26 mouse cellular contexts compared by ENCODE assay signal in the genomic region with DNA sequence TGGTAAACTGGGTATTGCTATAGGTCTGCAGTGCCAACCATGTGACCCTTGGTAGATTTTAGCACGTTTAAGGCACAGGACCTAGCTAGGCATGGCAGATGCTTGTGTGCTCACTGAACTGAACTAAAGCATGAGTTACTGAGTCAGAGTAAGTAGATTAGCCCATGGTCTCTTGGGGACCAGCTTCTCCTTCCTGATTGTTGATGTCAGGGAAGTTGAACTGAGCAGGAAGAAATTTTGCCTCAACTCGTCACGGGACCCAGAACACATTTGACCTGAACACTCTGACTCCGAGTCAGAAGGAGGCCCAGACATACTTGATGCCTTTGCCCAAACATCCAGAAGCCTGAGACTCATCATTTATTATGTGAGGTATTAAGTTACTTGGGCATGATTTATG.
"Had no signal": no experiment of that assay in that cellular context is flagged by ENCODE, and none has a peak within 500 bp of the region (broad histone marks: within the 10 kb centered on the region; RNA-seq: fewer than 3 reads in every experiment).

No protein-coding gene starts in this region.

- H3K4me2 ChIP-seq: heart, embryonic 11.5 days; heart, embryonic 13.5 days; heart, embryonic 15.5 days; hindbrain, embryonic 13.5 days; hindbrain, embryonic 15.5 days; kidney, embryonic 15.5 days; limb, embryonic 13.5 days; limb, embryonic 15.5 days; liver, embryonic 12.5 days had no signal

- H3K9me3 ChIP-seq: heart, embryonic 13.5 days; heart, embryonic 15.5 days; hindbrain, embryonic 13.5 days; hindbrain, embryonic 15.5 days; kidney, embryonic 15.5 days; limb, embryonic 13.5 days; limb, embryonic 15.5 days; liver, embryonic 12.5 days had no signal

- DNase-seq: gastrocnemius, postnatal 10 days; gastrocnemius, postnatal 25 days; heart, adult 11 months; heart, adult 2 months; heart, postnatal 14 days; heart, postnatal 36 days; kidney, adult 11 months; kidney, adult 2 months; kidney, adult 9 months; kidney, postnatal 14 days; kidney, postnatal 36 days; layer of hippocampus, adult 9-11 months; layer of hippocampus, postnatal 36 days; left cerebral cortex, postnatal 4 days had no signal

- H3K4me3 ChIP-seq: heart, adult 2 months; heart, embryonic 13.5 days; heart, embryonic 15.5 days; hindbrain, embryonic 13.5 days; hindbrain, embryonic 15.5 days; kidney, embryonic 15.5 days; limb, embryonic 13.5 days; limb, embryonic 15.5 days; liver, embryonic 12.5 days had no signal

- H3K9ac ChIP-seq: heart, embryonic 15.5 days; hindbrain, embryonic 13.5 days; hindbrain, embryonic 15.5 days; kidney, embryonic 15.5 days; limb, embryonic 13.5 days; limb, embryonic 15.5 days; liver, embryonic 12.5 days; liver, embryonic 14.5 days had no signal

- ATAC-seq: hindbrain, postnatal 0 days; intestine, embryonic 16.5 days; liver, embryonic 12.5 days had no signal

- H3K27me3 ChIP-seq: heart, embryonic 13.5 days; heart, embryonic 15.5 days; hindbrain, embryonic 13.5 days; hindbrain, embryonic 15.5 days; kidney, embryonic 15.5 days; limb, embryonic 13.5 days; limb, embryonic 15.5 days; liver, embryonic 12.5 days had no signal

- H3K27ac ChIP-seq: heart, adult 2 months; heart, embryonic 13.5 days; heart, embryonic 15.5 days; hindbrain, embryonic 13.5 days; hindbrain, embryonic 15.5 days; hindbrain, postnatal 0 days; kidney, embryonic 15.5 days; limb, embryonic 13.5 days; limb, embryonic 15.5 days; liver, embryonic 12.5 days; liver, embryonic 14.5 days had no signal

- H3K4me1 ChIP-seq: hindbrain, embryonic 13.5 days; hindbrain, embryonic 15.5 days; kidney, embryonic 15.5 days; limb, embryonic 13.5 days; limb, embryonic 15.5 days had no signal
